Mouse (Mus musculus) kidney, embryonic 14.5 days (tissue): Measurements from ENCODE around the gene Ccdc70. TPM values are rescaled to one million over a fixed set of nuclear protein-coding genes. Genes with fewer than 3 reads are reported as not detected.

Experiments used
- ATAC-seq: fragments of 200-750 bp; cut with Nextera tagmentation; 2 replicates; pipeline ENCODE4 v1.8.0; 2017; ENCODE audit warnings: moderate number of reproducible peaks, mild to moderate bottlenecking, moderate TSS enrichment, moderate library complexity; ENCODE audit not compliant: low FRiP score, low TSS enrichment
- H3K27ac ChIP-seq: fragments of 300-500 bp; sonication (generic); 2 replicates; pipeline ENCODE4 v1.5.1; 2014; ENCODE audit warnings: low read depth, mild to moderate bottlenecking, low read length, moderate library complexity, mixed read lengths
- H3K27me3 ChIP-seq: fragments of 300-500 bp; sonication (generic); 2 replicates; pipeline ENCODE4 v1.6.1; 2014; ENCODE audit warnings: mild to moderate bottlenecking, low read length; ENCODE audit not compliant: control insufficient read depth, insufficient read depth
- H3K36me3 ChIP-seq: fragments of 300-500 bp; sonication (generic); 2 replicates; pipeline ENCODE4 v1.6.1; 2014; ENCODE audit warnings: low read length, mixed read lengths; ENCODE audit not compliant: control insufficient read depth, insufficient read depth
- H3K4me1 ChIP-seq: fragments of 300-500 bp; sonication (generic); 2 replicates; pipeline ENCODE4 v1.6.1; 2014; ENCODE audit warnings: low read length, mixed read lengths; ENCODE audit not compliant: control insufficient read depth, insufficient read depth
- H3K4me2 ChIP-seq: fragments of 300-500 bp; sonication (generic); replicated peaks from 2 replicates; pipeline ENCODE4 v1.6.1; 2014; ENCODE audit warnings: low read depth, mild to moderate bottlenecking, low read length
- H3K4me3 ChIP-seq: fragments of 300-500 bp; sonication (generic); 2 replicates; pipeline ENCODE4 v1.5.1; 2014; ENCODE audit warnings: mild to moderate bottlenecking, low read length
- H3K9ac ChIP-seq: fragments of 300-500 bp; sonication (generic); 2 replicates; pipeline ENCODE4 v1.6.1; 2014; ENCODE audit warnings: low read depth, mild to moderate bottlenecking, low read length, moderate library complexity
- H3K9me3 ChIP-seq: fragments of 300-500 bp; sonication (generic); 2 replicates; pipeline ENCODE4 v1.6.1; 2016; ENCODE audit warnings: low read length; ENCODE audit not compliant: control insufficient read depth
- WGBS: fragments of 180-500 bp; shearing (Covaris S2); extraction: QIAGEN DNeasy Blood & Tissue Kit; methylation state at CpG from one replicate; pipeline ENCODE4 v1.1.7; 2014; 5-methylcytosine and 5-hydroxymethylcytosine counted together
- polyA plus RNA-seq: library from polyadenylated mRNA; unstranded; fragments of >200 nt; fragmentation: Nextera tagmentation; extraction: Ambion mirVana; gene quantifications from 2 replicates; pipeline ENCODE4 v1.2.1, GENCODE M21; 2014

The Ccdc70 gene
- polyA plus RNA-seq, 1 experiment from 2014 or later: not detected

DNA sequence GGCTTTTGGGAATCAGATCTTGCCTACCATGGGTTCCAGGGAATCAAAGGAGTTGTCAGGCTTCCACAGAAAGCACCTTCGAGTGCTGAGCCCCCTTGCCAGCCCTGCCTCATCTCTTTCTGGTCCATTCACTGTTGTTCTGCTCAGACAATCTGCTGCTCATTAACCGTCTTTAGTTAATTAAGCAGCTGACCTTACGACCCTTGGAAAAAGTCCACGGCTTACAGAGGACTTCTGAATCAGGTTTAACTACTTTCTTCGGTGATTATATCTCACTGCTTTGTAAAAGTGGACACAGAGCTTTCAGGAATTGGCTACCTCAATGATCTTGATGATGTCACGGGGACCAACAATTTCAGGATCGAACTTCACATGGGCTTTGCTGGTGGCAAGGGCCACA, 48.2 kb downstream of the Ccdc70 start:
- Histone ChIP-seq H3K9me3 (no peaks in the 10 kb centered on the region), H3K4me1 (no peaks in the 10 kb centered on the region), H3K36me3 (no peaks in the 10 kb centered on the region), H3K4me2 (no peak overlapping the region), H3K9ac (no peak overlapping the region), H3K27me3 (no peaks in the 10 kb centered on the region), H3K27ac (no peak overlapping the region), H3K4me3 (no peak overlapping the region)
- no peak for ATAC-seq
- WGBS: 71% methylated on average over 7 of the region's 7 CpGs

DNA sequence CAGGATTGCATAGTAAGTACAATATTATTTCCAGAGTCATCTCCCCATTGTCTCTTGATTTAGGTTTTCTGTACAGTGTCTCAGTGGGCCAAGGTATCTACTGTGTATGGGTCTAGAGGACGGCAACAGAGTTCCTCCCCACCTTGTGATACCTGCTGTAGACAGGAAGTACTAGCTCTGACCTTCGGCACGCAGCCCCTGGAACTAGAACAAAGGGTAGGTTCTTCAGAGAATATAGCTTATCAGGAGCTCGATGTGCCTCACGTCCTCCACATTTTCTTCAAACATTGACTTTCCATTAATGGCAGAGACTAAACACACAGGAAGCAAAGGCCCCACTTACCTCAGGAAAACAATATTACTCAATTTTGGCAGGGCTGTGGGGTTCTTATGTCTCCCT, 49.9 kb downstream of the Ccdc70 start:
- no peaks in the 10 kb centered on the region for H3K9me3 ChIP-seq
- H3K27ac ChIP-seq: no peak overlapping the region
- H3K36me3 ChIP-seq: no peaks in the 10 kb centered on the region
- H3K9ac ChIP-seq: no peak overlapping the region
- H3K4me2 ChIP-seq: no peak overlapping the region
- ATAC-seq: no peak
- H3K4me1 ChIP-seq: no peaks in the 10 kb centered on the region
- WGBS: 86% methylated on average over 5 of the region's 5 CpGs
- H3K4me3 ChIP-seq: no peak overlapping the region
- H3K27me3 ChIP-seq: no peaks in the 10 kb centered on the region

DNA sequence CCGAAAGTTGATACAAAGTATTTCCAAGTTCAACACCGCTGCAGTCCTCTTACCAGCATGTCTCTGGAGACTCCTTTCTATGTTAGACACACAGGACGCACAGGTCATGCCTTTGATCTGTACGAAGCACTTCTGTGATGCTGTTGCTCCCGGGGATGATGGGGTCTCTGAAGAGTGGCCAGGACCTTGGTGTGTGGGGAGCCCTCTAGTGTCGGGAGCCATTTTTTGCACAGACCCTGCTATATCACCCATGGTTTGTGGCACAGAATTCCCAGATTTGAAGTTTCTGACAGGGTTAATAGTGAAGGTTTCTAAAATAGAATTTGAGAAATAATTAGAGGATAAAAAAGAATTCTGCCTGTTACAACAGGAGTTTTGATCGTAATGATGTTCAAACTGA, 52.7 kb downstream of the Ccdc70 start:
- no peak overlapping the region for H3K9ac ChIP-seq
- 53% methylated on average over 7 of the region's 7 CpGs for WGBS
- H3K36me3 ChIP-seq: no peaks in the 10 kb centered on the region
- no peak overlapping the region for H3K27ac ChIP-seq
- H3K4me3 ChIP-seq: no peak overlapping the region
- no peak overlapping the region for H3K4me2 ChIP-seq
- no peaks in the 10 kb centered on the region for H3K27me3 ChIP-seq
- H3K9me3 ChIP-seq: no peaks in the 10 kb centered on the region
- H3K4me1 ChIP-seq: no peaks in the 10 kb centered on the region
- ATAC-seq: no peak

Other genes with a start within 250 kb of the Ccdc70 start
- gene Defa24, start 235.3 kb upstream of the Ccdc70 start, polyA plus RNA-seq: not detected in 2 replicates
- not detected in 2 replicates for gene Defb50, start 146.2 kb upstream of the Ccdc70 start, polyA plus RNA-seq
- gene Defb2, start 129.8 kb upstream of the Ccdc70 start, polyA plus RNA-seq: 0.86 TPM in 1 of 2 replicates, not detected in the other
- gene Defb10, start 110.9 kb upstream of the Ccdc70 start, polyA plus RNA-seq: not detected in 2 replicates
- gene Defb9, start 84.4 kb upstream of the Ccdc70 start, polyA plus RNA-seq: not detected in 2 replicates
- not detected in 2 replicates for gene Defb11, start 63.4 kb upstream of the Ccdc70 start, polyA plus RNA-seq
- gene Defb15, start 37.1 kb upstream of the Ccdc70 start, polyA plus RNA-seq: not detected in 2 replicates
- not detected in 2 replicates for gene Defb35, start 31.4 kb upstream of the Ccdc70 start, polyA plus RNA-seq
- not detected in 2 replicates for gene Defb13, start 23.0 kb upstream of the Ccdc70 start, polyA plus RNA-seq
- gene Fam90a1a, start 11.1 kb upstream of the Ccdc70 start, polyA plus RNA-seq: not detected in 2 replicates
- gene Atp7b, start 90.5 kb downstream of the Ccdc70 start, polyA plus RNA-seq: 0.51 and 0.58 TPM in 2 replicates
- gene Alg11, start 90.9 kb downstream of the Ccdc70 start, polyA plus RNA-seq: 16.5 and 35.8 TPM in 2 replicates
- 0.10 TPM in 1 of 2 replicates, not detected in the other for gene Nek5, start 155.3 kb downstream of the Ccdc70 start, polyA plus RNA-seq
- 4.7 and 6.8 TPM in 2 replicates for gene Nek3, start 196.7 kb downstream of the Ccdc70 start, polyA plus RNA-seq
- gene Ckap2, start 216.0 kb downstream of the Ccdc70 start, polyA plus RNA-seq: 37.8 and 47.7 TPM in 2 replicates
- gene Vps36, start 223.0 kb downstream of the Ccdc70 start, polyA plus RNA-seq: 39.0 and 40.0 TPM in 2 replicates